Mouse (Mus musculus) spleen, adult 2 months (tissue): Measurements from ENCODE around the gene Optc.

Source experiments
- CTCF ChIP-seq: fragments of 200-500 bp; IDR thresholded peaks from 2 replicates; pipeline ENCODE4 v1.5.1; 2011; ENCODE audit warnings: mild to moderate bottlenecking, inconsistent platforms; ENCODE audit not compliant: insufficient read depth, insufficient read length, insufficient replicate concordance; ENCODE audit errors: extremely low read depth
- POLR2A ChIP-seq: fragments of 200-500 bp; IDR thresholded peaks from 2 replicates; pipeline ENCODE4 v1.6.1; 2011; ENCODE audit warnings: low read depth, low read length, inconsistent platforms

DNA sequence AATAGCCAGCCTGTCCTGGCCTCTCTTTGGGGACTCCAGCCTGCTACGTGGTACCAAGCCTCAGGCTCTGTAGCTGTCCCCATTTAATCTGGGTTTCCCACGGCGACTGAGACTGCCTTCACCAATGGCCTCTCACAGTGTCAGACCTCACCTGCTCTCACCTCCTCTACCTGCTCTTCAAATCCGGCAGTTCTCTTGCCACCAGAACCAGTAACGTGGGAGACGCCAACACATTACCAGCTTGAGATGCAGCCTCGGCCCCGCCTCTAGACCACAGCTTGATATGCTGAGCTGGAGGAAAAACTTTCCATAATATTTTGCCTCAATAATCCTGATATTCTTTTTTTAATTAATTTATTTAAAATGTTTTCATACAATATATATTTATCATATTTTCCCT lies 31.9 kb upstream of the Optc start:
- TF ChIP-seq CTCF (no peak), POLR2A (no peak)
